Mouse (Mus musculus) hindbrain, embryonic 10.5 days (tissue): ENCODE measurements around the gene Cobll1. TPM values are rescaled to one million over a fixed set of nuclear protein-coding genes. Genes with fewer than 3 reads are reported as not detected.
"Not testable (repeated sequence)": the region's sequence is repeated elsewhere in the genome, so short reads cannot be mapped to it uniquely, and the experiment has no call there.

ENCODE experiments used
- DNase-seq: peaks from one replicate; pipeline ENCODE4 v3.0.0-alpha.2; 2017; ENCODE audit warnings: low spot score
- H3K27ac ChIP-seq: fragments of 300-500 bp; sonication (generic); 2 replicates; pipeline ENCODE4 v1.5.1; 2016; ENCODE audit warnings: mild to moderate bottlenecking, moderate library complexity
- H3K27me3 ChIP-seq: fragments of 300-500 bp; sonication (generic); 2 replicates; pipeline ENCODE4 v1.6.1; 2016; ENCODE audit warnings: mild to moderate bottlenecking; ENCODE audit not compliant: poor library complexity, insufficient read depth, severe bottlenecking
- H3K36me3 ChIP-seq: fragments of 300-500 bp; sonication (generic); 2 replicates; pipeline ENCODE4 v1.6.1; 2016; ENCODE audit warnings: mild to moderate bottlenecking, moderate library complexity
- H3K4me1 ChIP-seq: fragments of 300-500 bp; sonication (generic); replicated peaks from 2 replicates; pipeline ENCODE4 v1.6.1; 2016; ENCODE audit warnings: mild to moderate bottlenecking
- H3K4me3 ChIP-seq: fragments of 300-500 bp; sonication (generic); 2 replicates; pipeline ENCODE4 v1.5.1; 2016; ENCODE audit warnings: mild to moderate bottlenecking, moderate library complexity
- H3K9me3 ChIP-seq: fragments of 300-500 bp; sonication (generic); 2 replicates; pipeline ENCODE4 v1.6.1; 2016; ENCODE audit warnings: mild to moderate bottlenecking, moderate library complexity
- WGBS: fragments of 180-500 bp; shearing (Covaris S2); methylation state at CpG from one replicate; pipeline ENCODE4 v1.1.7; 2016; 5-methylcytosine and 5-hydroxymethylcytosine counted together
- polyA plus RNA-seq: library from polyadenylated mRNA; unstranded; fragments of >200 nt; fragmentation: Nextera tagmentation; extraction: Ambion mirVana; gene quantifications from 2 replicates; pipeline ENCODE4 v1.2.1, GENCODE M21; 2016

Cobll1 gene
- 2.5 and 2.8 TPM in 2 replicates for polyA plus RNA-seq

GRCm38 (mm10) chr2:65238964-65239570 lies at the start of gene Cobll1:
Gene Cobll1, minus strand, starts transcription at chr2:65239403.
- under 1% methylated on average over 37 of the region's 37 CpGs for WGBS
- peak; percentile 74 for DNase-seq

GRCm38 (mm10) chr2:65288696-65289095 lies 49.5 kb upstream of the Cobll1 start:
- no peak for DNase-seq
- Histone ChIP-seq H3K36me3 (no peaks in the 10 kb centered on the region), H3K9me3 (no peaks in the 10 kb centered on the region), H3K4me3 (no peak overlapping the region), H3K27me3 (no peaks in the 10 kb centered on the region), H3K4me1 (0 out of 2 replicates have a peak, but pooled peaks cover 4% of the 10 kb centered on the region), H3K27ac (no peak overlapping the region)
- 88% methylated on average over 1 of the region's 1 CpGs for WGBS

More at GRCm38 (mm10) chr2:65238964-65239570, at the start of gene Cobll1:
- Histone ChIP-seq H3K27ac (peak within 1 kb of the TSS; percentile 86), H3K27me3 (peaks cover 42% of the 10 kb centered on the region), H3K36me3 (no peaks in the 10 kb centered on the region), H3K4me1 (peaks cover 22% of the 10 kb centered on the region), H3K9me3 (no peaks in the 10 kb centered on the region), H3K4me3 (peak within 1 kb of the TSS; percentile 81)

- no peaks in the 10 kb centered on the region for H3K27me3 ChIP-seq
- H3K4me1 ChIP-seq = 0 out of 2 replicates have a peak, but pooled peaks cover 4% of the 10 kb centered on the region
- no peaks in the 10 kb centered on the region for H3K9me3 ChIP-seq
- no peak for DNase-seq
- no peak overlapping the region for H3K4me3 ChIP-seq
- no peaks in the 10 kb centered on the region for H3K36me3 ChIP-seq
- H3K27ac ChIP-seq = no peak overlapping the region
- 59% methylated on average over 3 of the region's 3 CpGs for WGBS
These were observed 46.2 kb upstream of the Cobll1 start for GRCm38 (mm10) chr2:65285380-65285779.

GRCm38 (mm10) chr2:65282979-65283378 lies 43.8 kb upstream of the Cobll1 start:
- H3K4me3 ChIP-seq = no peak overlapping the region
- no peaks in the 10 kb centered on the region for H3K36me3 ChIP-seq
- 93% methylated on average over 6 of the region's 6 CpGs for WGBS
- no peaks in the 10 kb centered on the region for H3K27me3 ChIP-seq
- no peak overlapping the region for H3K27ac ChIP-seq
- no peaks in the 10 kb centered on the region for H3K9me3 ChIP-seq
- H3K4me1 ChIP-seq = 0 out of 2 replicates have a peak, but pooled peaks cover 4% of the 10 kb centered on the region
- no peak for DNase-seq

- no peaks in the 10 kb centered on the region for H3K9me3 ChIP-seq
- no peaks in the 10 kb centered on the region for H3K36me3 ChIP-seq
- H3K27me3 ChIP-seq = no peaks in the 10 kb centered on the region
- no peak overlapping the region for H3K27ac ChIP-seq
- H3K4me1 ChIP-seq = no peaks in the 10 kb centered on the region
- 56% methylated on average over 4 of the region's 4 CpGs for WGBS
- DNase-seq = no peak
- no peak overlapping the region for H3K4me3 ChIP-seq
These were observed 40.0 kb upstream of the Cobll1 start for GRCm38 (mm10) chr2:65279029-65279690.

GRCm38 (mm10) chr2:65275443-65276061 lies 36.3 kb upstream of the Cobll1 start:
- no peaks in the 10 kb centered on the region for H3K36me3 ChIP-seq
- no peak for DNase-seq
- H3K9me3 ChIP-seq = no peaks in the 10 kb centered on the region
- no peak overlapping the region for H3K4me3 ChIP-seq
- no peaks in the 10 kb centered on the region for H3K4me1 ChIP-seq
- WGBS = 88% methylated on average over 6 of the region's 6 CpGs
- H3K27ac ChIP-seq = no peak overlapping the region
- no peaks in the 10 kb centered on the region for H3K27me3 ChIP-seq

GRCm38 (mm10) chr2:65273910-65274309 lies 34.7 kb upstream of the Cobll1 start:
- Histone ChIP-seq H3K36me3 (no peaks in the 10 kb centered on the region), H3K27me3 (no peaks in the 10 kb centered on the region), H3K4me3 (no peak overlapping the region), H3K27ac (no peak overlapping the region), H3K9me3 (no peaks in the 10 kb centered on the region), H3K4me1 (no peaks in the 10 kb centered on the region)
- no peak for DNase-seq
- 40% methylated on average over 2 of the region's 2 CpGs for WGBS

- no peaks in the 10 kb centered on the region for H3K4me1 ChIP-seq
- H3K27ac ChIP-seq = no peak overlapping the region
- H3K36me3 ChIP-seq = no peaks in the 10 kb centered on the region
- whole genome bisulfite sequencing = 90% methylated on average over 6 of the region's 6 CpGs
- H3K9me3 ChIP-seq = no peaks in the 10 kb centered on the region
- H3K4me3 ChIP-seq = no peak overlapping the region
- DNase-seq = no peak
- H3K27me3 ChIP-seq = no peaks in the 10 kb centered on the region
These were observed 29.5 kb upstream of the Cobll1 start for GRCm38 (mm10) chr2:65268731-65269130.

- 58% methylated on average over 4 of the region's 4 CpGs for WGBS
- H3K36me3 ChIP-seq = no peaks in the 10 kb centered on the region
- no peak for DNase-seq
- H3K4me1 ChIP-seq = no peaks in the 10 kb centered on the region
- H3K9me3 ChIP-seq = no peaks in the 10 kb centered on the region
- no peaks in the 10 kb centered on the region for H3K27me3 ChIP-seq
- H3K4me3 ChIP-seq = no peak overlapping the region
- H3K27ac ChIP-seq = no peak overlapping the region
These were observed 28.6 kb upstream of the Cobll1 start for GRCm38 (mm10) chr2:65267834-65268233.

GRCm38 (mm10) chr2:65266576-65267299 lies 27.5 kb upstream of the Cobll1 start:
- DNase-seq = no peak
- H3K4me1 ChIP-seq = no peaks in the 10 kb centered on the region
- no peaks in the 10 kb centered on the region for H3K9me3 ChIP-seq
- H3K4me3 ChIP-seq = no peak overlapping the region
- no peaks in the 10 kb centered on the region for H3K27me3 ChIP-seq
- no peaks in the 10 kb centered on the region for H3K36me3 ChIP-seq
- 83% methylated on average over 5 of the region's 5 CpGs for WGBS
- no peak overlapping the region for H3K27ac ChIP-seq

- 86% methylated on average over 4 of the region's 4 CpGs for WGBS
- Histone ChIP-seq H3K4me3 (no peak overlapping the region), H3K27me3 (no peaks in the 10 kb centered on the region)
These were observed 23.0 kb upstream of the Cobll1 start for GRCm38 (mm10) chr2:65262251-65262650.

GRCm38 (mm10) chr2:65260828-65261227 lies 21.6 kb upstream of the Cobll1 start:
- not testable (repeated sequence) for H3K4me1 ChIP-seq, H3K4me3 ChIP-seq, H3K27me3 ChIP-seq, H3K36me3 ChIP-seq, H3K27ac ChIP-seq, DNase-seq, H3K9me3 ChIP-seq
- WGBS = 78% methylated on average over 6 of the region's 6 CpGs

More at GRCm38 (mm10) chr2:65262251-65262650, 23.0 kb upstream of the Cobll1 start:
- Histone ChIP-seq H3K4me1 (no peaks in the 10 kb centered on the region), H3K27ac (no peak overlapping the region), H3K36me3 (no peaks in the 10 kb centered on the region), H3K9me3 (no peaks in the 10 kb centered on the region)
- no peak for DNase-seq
